Mouse (Mus musculus): ENCODE measurements around the gene Mpp3. TPM values are rescaled to one million over a fixed set of nuclear protein-coding genes. Genes with fewer than 3 reads are reported as not detected.
A peak's percentile ranks its signal among the peaks of the same experiment; 100 is the strongest.

Gene Mpp3
- total RNA-seq, 1 experiment from 2014 or later = 9.0 TPM

- peak; percentile 56 for DNase-seq
Measured at GRCm38 (mm10) chr11:101974923-101975322, 53.3 kb downstream of the Mpp3 start.

DNA sequence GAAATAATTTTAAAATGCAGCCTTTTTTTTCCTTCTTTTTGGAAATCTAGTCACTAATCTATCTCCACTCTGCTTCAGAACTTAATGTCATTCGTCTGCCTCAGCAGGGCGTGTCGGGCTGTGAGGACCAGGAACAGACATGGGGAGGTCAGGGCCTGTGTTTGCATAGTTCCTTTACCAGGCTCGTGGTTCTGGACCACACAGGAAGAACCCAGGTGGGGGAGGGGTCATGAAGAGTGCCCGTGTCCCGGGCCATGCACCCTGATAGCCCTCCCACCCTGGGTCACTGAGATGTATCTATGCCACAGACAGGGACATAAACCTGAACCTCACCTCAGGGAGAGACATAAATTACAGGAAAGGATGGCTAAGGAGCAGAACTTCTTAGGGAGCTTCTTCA is 54.1 kb downstream of the Mpp3 start:
- DNase-seq = no peak

- DNase-seq = no peak
Measured at GRCm38 (mm10) chr11:101973496-101973895, 54.8 kb downstream of the Mpp3 start.

DNA sequence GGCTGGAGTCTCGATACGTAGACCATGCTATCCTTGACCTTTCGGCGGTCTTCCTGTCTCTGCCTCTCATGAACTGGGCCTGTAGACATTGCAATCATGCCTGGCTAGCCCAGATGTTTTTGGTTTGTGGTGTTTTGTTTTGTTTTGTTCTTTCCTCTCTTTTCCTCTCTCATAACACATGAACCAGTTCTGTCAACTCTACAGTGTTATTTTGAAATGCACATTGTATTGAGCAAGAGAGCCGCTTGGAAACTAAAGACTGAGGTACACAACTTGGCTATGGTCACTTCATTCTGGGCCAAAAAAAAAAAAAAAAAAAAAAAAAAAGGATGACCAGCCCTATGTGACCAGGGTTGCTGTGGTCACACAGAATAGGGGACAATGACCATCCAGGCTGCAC is 55.6 kb downstream of the Mpp3 start:
- DNase-seq = no peak

- DNase-seq = no peak
Measured at GRCm38 (mm10) chr11:101972097-101972496, 56.2 kb downstream of the Mpp3 start.

- peak; percentile 74 for DNase-seq
Measured at GRCm38 (mm10) chr11:101971410-101971809, 56.9 kb downstream of the Mpp3 start.

- DNase-seq = no peak
Measured at GRCm38 (mm10) chr11:101969835-101970234, 58.4 kb downstream of the Mpp3 start.

- peak; percentile 87 for DNase-seq
Measured at GRCm38 (mm10) chr11:101968791-101969190, 59.5 kb downstream of the Mpp3 start.

GRCm38 (mm10) chr11:101968311-101968710 is 60.0 kb downstream of the Mpp3 start:
- no peak for DNase-seq

- DNase-seq = no peak
Measured at GRCm38 (mm10) chr11:101966965-101967614, 61.2 kb downstream of the Mpp3 start, which contains the start of gene Sost. Gene Sost, minus strand, starts transcription at chr11:101967015.

DNA sequence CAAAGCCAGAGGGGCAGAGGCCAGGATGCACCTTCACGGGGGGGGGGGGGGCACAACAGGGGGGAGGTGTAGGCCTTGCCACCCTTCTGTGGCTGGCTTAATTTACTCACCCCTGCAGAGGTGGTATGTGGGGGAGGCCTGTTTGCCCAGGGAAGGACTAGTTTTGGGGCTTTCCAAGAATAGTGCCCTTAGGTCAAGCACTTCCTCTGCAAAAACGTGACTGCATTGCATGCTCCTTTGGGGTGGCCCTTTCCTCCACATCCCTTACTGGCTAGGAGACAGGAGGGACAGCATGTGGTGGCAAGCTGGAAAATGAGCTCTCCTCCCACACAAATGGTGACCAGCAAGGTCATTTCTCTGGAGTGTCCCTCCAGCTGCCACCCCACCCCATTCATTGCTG is 62.7 kb downstream of the Mpp3 start:
- DNase-seq = no peak

DNA sequence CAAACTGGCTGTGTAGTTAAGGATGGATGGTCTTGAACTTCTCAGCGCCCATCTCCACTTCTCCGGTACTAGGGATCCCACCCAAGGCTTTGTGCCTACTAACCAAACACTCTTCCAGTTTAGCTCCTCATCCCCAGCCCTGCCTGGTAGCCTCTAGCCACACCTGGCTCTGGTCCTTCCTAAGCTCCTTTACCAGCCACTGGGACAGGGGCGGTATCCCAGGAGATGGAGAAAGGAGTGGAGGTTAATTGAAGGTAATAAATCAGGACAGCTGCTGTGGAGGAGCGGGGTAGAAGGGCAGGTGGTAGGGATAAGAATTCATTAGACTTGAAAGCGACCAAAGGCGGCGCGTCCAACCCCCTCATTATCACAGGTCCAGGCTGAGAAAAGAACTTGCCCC is 63.6 kb downstream of the Mpp3 start:
- no peak for DNase-seq

DNA sequence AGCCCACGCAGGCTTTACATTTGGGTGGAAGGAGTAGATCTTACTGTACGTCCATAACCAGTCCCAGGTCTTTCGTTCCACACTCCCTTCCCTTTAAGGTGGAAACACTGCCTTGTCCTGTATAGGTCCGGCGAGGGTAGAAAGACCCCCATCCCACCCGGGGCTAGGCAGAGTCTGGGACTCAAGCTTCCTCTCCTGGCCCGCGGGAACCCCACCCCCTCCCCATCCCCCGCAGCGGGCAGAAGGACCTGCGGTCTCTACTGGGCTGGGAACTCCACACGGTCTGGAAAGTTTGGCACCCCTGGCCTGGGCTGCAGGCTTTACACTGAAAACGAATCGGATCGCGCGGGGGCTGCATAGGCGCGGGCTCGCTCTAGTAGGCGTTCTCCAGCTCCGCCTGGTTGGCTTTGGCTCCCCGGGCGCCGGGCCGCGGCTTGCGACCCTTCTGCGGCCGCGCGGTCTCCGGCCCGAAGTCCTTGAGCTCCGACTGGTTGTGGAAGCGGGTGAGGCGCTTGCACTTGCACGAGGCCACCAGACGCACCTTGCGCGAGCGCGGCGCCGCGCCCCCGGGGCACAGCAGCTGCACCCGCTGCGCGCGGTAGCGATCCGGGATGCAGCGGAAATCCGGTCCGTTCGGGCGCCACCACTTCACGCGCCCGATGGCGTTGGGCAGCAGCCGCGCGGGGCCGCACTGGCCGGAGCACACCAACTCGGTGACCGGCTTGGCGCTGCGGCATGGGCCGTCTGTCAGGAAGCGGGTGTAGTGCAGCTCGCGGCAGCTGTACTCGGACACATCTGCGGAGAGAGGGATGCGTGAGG is 64.6 kb downstream of the Mpp3 start:
- DNase-seq = peak; percentile 64

DNA sequence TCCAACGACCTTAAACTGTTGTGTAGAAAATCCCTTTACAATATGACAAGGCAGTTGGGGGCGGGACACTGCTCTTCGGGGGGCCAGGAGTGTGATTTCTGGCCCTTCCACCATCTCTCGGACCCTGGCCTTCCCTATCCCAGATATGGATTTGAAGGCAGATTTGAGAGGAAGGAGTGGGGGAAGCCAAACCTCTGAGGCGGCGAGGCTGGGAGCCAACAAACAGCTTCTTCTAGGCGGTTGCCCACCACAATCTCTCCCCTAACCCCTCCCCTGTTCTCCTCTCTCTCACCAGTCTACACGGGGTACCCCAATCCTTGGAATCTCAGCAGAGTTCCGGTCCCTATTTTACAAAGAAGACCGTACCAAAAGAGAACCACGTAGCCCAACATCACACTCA is 65.2 kb downstream of the Mpp3 start:
- DNase-seq = no peak

DNA sequence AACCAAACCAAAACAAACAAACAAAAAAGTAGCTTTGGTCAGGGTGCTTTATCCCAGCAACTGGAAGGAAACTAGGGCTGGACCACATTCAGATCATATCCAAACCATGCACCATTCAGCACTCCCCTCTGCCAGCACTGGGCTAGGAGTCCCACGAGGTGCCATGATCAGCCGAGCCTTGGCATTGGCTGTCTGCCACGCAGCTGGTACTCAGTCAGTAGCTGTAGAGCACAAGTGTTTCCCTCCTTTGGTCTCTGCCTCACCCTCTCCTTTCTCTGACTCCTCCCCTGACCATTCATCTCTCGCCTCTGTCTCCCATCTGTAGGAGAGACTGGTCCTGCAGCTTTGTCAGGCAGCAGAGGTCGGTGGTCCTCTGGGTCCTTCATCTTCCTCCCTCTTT is 70.8 kb downstream of the Mpp3 start:
- no peak for DNase-seq

GRCm38 (mm10) chr11:101953441-101953840 is 74.8 kb downstream of the Mpp3 start:
- DNase-seq = no peak

DNA sequence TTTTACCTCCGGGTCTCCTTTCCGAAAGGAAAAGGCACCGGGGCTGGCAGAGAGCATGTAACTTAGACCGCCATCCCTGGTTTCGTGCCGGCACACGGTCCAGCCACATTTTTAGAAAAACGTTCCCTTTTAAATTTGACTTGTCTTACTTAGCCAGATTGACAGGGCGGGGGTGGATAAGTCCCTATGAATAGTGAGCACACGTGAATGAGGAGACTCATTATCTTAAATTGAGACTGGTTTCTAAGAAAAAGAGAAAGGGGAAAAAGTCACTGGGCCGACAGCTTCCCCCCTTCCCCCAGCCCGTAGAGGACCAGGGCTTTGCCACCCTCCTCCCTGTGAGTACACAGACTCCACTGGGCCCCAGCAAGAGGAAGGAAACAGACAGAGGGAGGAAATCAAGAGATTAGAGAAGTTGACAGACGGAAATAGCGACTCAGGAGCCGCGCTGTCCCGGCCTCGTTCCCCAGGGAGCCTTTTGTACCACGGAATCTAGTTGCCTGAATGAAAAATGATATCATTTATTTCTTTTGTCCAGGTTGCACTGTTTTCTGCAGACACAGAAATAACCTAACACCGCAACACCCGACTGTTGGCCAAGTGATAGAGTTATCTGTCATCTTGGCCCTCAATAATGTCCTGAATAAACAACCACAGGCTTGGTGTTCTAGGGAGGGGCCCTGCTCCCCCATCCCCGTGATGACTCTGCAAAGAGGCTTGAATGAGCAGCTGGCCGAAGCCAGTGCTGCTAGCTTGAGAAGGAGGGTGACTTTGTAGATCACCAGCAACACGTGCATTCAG is 75.5 kb downstream of the Mpp3 start:
- peak; percentile 54 for DNase-seq

DNA sequence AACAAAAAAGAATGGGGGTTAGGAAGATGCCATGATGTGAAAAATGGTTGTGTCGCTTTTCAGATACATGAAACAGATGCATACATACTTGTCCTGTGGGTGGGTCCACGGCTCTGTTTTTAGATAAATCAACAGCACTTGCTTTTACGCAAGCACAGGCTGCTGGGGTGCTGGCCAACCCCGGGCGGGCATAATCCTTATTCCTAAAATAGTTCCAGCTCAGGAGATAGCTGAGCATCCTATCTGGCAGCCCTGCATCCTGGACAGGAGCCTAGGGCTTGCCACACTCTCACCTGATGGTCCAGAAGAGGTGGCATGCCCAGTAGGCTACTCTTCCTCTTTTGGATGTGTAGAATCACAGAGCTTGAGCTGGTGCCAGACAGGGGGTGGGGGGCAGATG is 78.2 kb downstream of the Mpp3 start:
- DNase-seq = no peak

Other genes with a start within 250 kb of the Mpp3 start
- 3.0 and 3.6 TPM in 2 replicates for gene Etv4, start 243.1 kb downstream of the Mpp3 start, total RNA-seq (2021)
- 8.4 and 9.2 TPM in 2 replicates for gene Meox1, start 134.1 kb downstream of the Mpp3 start, total RNA-seq (2021)
- 1.6 TPM in 1 of 2 replicates, not detected in the other for gene Sost, start 61.4 kb downstream of the Mpp3 start, total RNA-seq (2021)
- gene Cfap97d1, start 44.2 kb downstream of the Mpp3 start, total RNA-seq (2021) = not detected in 2 replicates
- 100 and 103 TPM in 2 replicates for gene Dusp3, start 41.4 kb downstream of the Mpp3 start, total RNA-seq (2021)
- gene Cd300lg, start 13.0 kb upstream of the Mpp3 start, total RNA-seq (2021) = 50.5 and 61.4 TPM in 2 replicates
- gene Mpp2, start 60.1 kb upstream of the Mpp3 start, total RNA-seq (2021) = 8.6 and 10.1 TPM in 2 replicates
- gene Ppy, start 72.9 kb upstream of the Mpp3 start, total RNA-seq (2021) = not detected in 2 replicates
- not detected in 2 replicates for gene Pyy, start 79.4 kb upstream of the Mpp3 start, total RNA-seq (2021)
- gene Nags, start 117.1 kb upstream of the Mpp3 start, total RNA-seq (2021) = 0.60 and 5.8 TPM in 2 replicates
- 14.4 and 16.5 TPM in 2 replicates for gene Tmem101, start 127.9 kb upstream of the Mpp3 start, total RNA-seq (2021)
- gene Lsm12, start 156.8 kb upstream of the Mpp3 start, total RNA-seq (2021) = 78.7 and 81.0 TPM in 2 replicates
- gene G6pc3, start 161.2 kb upstream of the Mpp3 start, total RNA-seq (2021) = 82.8 and 83.7 TPM in 2 replicates
- 81.1 and 83.7 TPM in 2 replicates for gene Hdac5, start 201.7 kb upstream of the Mpp3 start, total RNA-seq (2021)
- gene BC030867, start 220.4 kb upstream of the Mpp3 start, total RNA-seq (2021) = 1.7 and 2.3 TPM in 2 replicates
- gene Asb16, start 240.3 kb upstream of the Mpp3 start, total RNA-seq (2021) = 0.11 and 0.19 TPM in 2 replicates

Measured in adrenal gland, postnatal 14 days (tissue).